Mouse (Mus musculus) kidney, embryonic 16.5 days (tissue): ENCODE measurements around the gene Ssh1. TPM values are rescaled to one million over a fixed set of nuclear protein-coding genes. Genes with fewer than 3 reads are reported as not detected.

Experiments used
- ATAC-seq: fragments of 200-750 bp; cut with Nextera tagmentation; 2 replicates; pipeline ENCODE4 v1.8.0; 2017; ENCODE audit warnings: moderate TSS enrichment; ENCODE audit not compliant: low FRiP score, low TSS enrichment
- H3K27ac ChIP-seq: fragments of 300-500 bp; sonication (generic); 2 replicates; pipeline ENCODE4 v1.5.1; 2014; ENCODE audit warnings: low read length
- H3K27me3 ChIP-seq: fragments of 300-500 bp; sonication (generic); 2 replicates; pipeline ENCODE4 v1.6.1; 2014; ENCODE audit warnings: low read length, control low read depth, mixed read lengths; ENCODE audit not compliant: insufficient read depth
- H3K36me3 ChIP-seq: fragments of 300-500 bp; sonication (generic); 2 replicates; pipeline ENCODE4 v1.6.1; 2014; ENCODE audit warnings: low read length, control low read depth, mixed read lengths; ENCODE audit not compliant: insufficient read depth
- H3K4me1 ChIP-seq: fragments of 300-500 bp; sonication (generic); 2 replicates; pipeline ENCODE4 v1.6.1; 2014; ENCODE audit warnings: low read length, control low read depth, mixed read lengths; ENCODE audit not compliant: insufficient read depth
- H3K4me2 ChIP-seq: fragments of 300-500 bp; sonication (generic); replicated peaks from 2 replicates; pipeline ENCODE4 v1.6.1; 2014; ENCODE audit warnings: low read depth, low read length
- H3K4me3 ChIP-seq: fragments of 300-500 bp; sonication (generic); 2 replicates; pipeline ENCODE4 v1.5.1; 2014; ENCODE audit warnings: mild to moderate bottlenecking, low read length
- H3K9ac ChIP-seq: fragments of 300-500 bp; sonication (generic); replicated peaks from 2 replicates; pipeline ENCODE4 v1.6.1; 2014; ENCODE audit warnings: low read length
- H3K9me3 ChIP-seq: fragments of 300-500 bp; sonication (generic); 2 replicates; pipeline ENCODE4 v1.6.1; 2016; ENCODE audit warnings: low read length, control low read depth
- WGBS: fragments of 180-500 bp; shearing (Covaris S2); extraction: QIAGEN DNeasy Blood & Tissue Kit; methylation state at CpG from one replicate; pipeline ENCODE4 v1.1.7; 2014; 5-methylcytosine and 5-hydroxymethylcytosine counted together
- polyA plus RNA-seq: library from polyadenylated mRNA; unstranded; fragments of >200 nt; fragmentation: Nextera tagmentation; extraction: Ambion mirVana; gene quantifications from 2 replicates; pipeline ENCODE4 v1.2.1, GENCODE M21; 2015

The Ssh1 gene
- polyA plus RNA-seq, 1 experiment from 2014 or later, result 15.0 TPM

DNA sequence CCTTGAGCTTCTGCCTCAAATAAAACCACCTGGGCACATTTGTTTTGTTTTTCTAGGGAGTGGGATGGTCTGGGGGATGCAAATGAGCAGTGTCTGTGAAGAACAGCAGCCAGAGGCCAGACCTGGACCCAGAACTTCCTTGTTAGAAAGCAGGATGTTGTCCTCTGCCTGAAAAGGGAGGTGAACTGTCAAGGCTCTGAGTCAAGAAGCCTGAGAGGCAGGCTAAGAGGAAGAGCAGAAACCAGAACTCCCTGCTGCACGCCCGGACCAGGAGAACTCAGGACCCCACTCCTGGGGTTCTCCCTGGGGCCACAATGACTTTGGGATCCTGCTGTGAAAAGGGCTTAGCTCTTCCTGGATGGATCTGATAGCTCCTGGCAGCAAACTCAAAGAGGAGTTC lies 8.0 kb downstream of the Ssh1 start:
- Histone ChIP-seq H3K4me2 (no peak overlapping the region), H3K27me3 (no peaks in the 10 kb centered on the region), H3K4me3 (no peak overlapping the region), H3K9ac (no peak overlapping the region), H3K9me3 (no peaks in the 10 kb centered on the region), H3K27ac (peak overlapping the region; percentile 65), H3K4me1 (peaks cover 33% of the 10 kb centered on the region), H3K36me3 (peaks cover 14% of the 10 kb centered on the region; the same call in 1 of the 2 replicates)
- no peak for ATAC-seq
- 43% methylated on average over 2 of the region's 2 CpGs for WGBS

DNA sequence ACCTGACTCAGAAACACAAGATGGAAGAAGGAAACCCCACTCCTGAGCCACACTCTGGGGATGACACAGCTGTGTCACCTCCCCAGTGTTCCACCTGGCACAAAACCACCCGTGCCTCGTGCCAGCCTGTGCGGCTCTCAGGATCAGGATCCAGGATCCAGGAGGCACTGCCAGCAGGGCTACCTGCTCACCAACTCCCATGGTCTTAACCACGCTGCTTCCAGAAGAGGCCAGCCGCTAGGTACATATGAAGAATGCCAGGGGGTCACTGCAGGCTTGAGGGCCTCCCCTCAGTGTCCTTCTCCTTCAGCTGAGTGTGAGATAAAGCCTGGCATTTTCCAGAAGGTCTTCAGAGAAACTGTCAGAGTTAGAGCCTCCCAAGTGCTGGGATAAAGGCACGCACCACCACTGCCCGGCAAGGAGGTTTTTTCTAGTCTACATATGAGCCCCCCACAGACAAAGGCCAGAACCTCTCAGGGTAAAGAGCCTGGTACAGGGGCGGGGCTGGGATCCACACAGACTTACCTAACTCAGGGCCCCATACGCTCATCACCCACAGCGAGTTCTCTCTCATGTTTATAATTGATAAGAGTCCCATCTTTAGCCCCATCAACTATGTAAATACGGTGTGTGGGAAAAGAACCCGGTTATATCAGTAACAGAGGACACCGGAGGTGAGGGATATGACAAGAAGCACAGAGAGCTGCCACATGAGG lies 9.5 kb downstream of the Ssh1 start:
- no peak; the same call in 1 of the 2 replicates for ATAC-seq
- WGBS, result 88% methylated on average over 13 of the region's 13 CpGs
- H3K4me2 ChIP-seq, result no peak overlapping the region

GRCm38 (mm10) chr5:113983541-113983940 lies 10.2 kb downstream of the Ssh1 start:
- Histone ChIP-seq H3K4me2 (no peak overlapping the region), H3K27ac (no peak overlapping the region), H3K27me3 (no peaks in the 10 kb centered on the region), H3K9ac (no peak overlapping the region), H3K36me3 (peaks cover 6% of the 10 kb centered on the region; the same call in 1 of the 2 replicates), H3K4me3 (no peak overlapping the region), H3K4me1 (peaks cover 33% of the 10 kb centered on the region), H3K9me3 (no peaks in the 10 kb centered on the region)
- ATAC-seq, result no peak
- WGBS, result 48% methylated on average over 6 of the region's 6 CpGs

More for the DNA sequence above, 9.5 kb downstream of the Ssh1 start:
- peaks cover 11% of the 10 kb centered on the region; the same call in 1 of the 2 replicates for H3K36me3 ChIP-seq
- H3K9ac ChIP-seq, result no peak overlapping the region
- H3K4me3 ChIP-seq, result no peak overlapping the region
- peaks cover 33% of the 10 kb centered on the region for H3K4me1 ChIP-seq
- H3K27me3 ChIP-seq, result no peaks in the 10 kb centered on the region
- H3K27ac ChIP-seq, result no peak overlapping the region
- no peaks in the 10 kb centered on the region for H3K9me3 ChIP-seq

- ATAC-seq, result no peak
- no peak overlapping the region for H3K4me3 ChIP-seq
- no peak overlapping the region for H3K9ac ChIP-seq
- peaks cover 25% of the 10 kb centered on the region for H3K4me1 ChIP-seq
- H3K4me2 ChIP-seq, result no peak overlapping the region
- H3K36me3 ChIP-seq, result peaks cover 2% of the 10 kb centered on the region; the same call in 1 of the 2 replicates
- no peaks in the 10 kb centered on the region for H3K9me3 ChIP-seq
- no peak overlapping the region for H3K27ac ChIP-seq
- WGBS, result 52% methylated on average over 8 of the region's 8 CpGs
- no peaks in the 10 kb centered on the region for H3K27me3 ChIP-seq
These were observed 11.9 kb downstream of the Ssh1 start for GRCm38 (mm10) chr5:113981843-113982242.

DNA sequence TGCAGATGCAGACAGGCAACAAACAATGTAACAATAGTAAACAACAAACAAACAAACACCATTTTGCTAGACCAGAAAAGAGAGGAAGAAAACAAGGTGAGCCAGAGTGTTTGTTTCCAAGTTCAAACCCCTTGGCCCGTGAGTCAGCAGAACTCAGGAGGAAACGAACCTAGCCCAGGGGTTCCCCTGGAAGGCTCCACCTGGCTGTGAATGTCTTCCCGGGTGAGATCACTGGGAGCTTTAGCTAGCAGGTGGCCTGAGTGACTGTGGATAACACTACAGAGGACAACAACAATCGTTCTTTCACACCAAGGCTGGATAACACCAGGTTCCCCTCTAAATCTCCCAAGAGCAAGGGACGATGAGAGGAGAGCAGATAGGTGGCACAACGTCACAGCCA lies 12.5 kb downstream of the Ssh1 start:
- no peak overlapping the region for H3K4me2 ChIP-seq

GRCm38 (mm10) chr5:113980511-113980910 lies 13.2 kb downstream of the Ssh1 start:
- H3K36me3 ChIP-seq, result peaks cover 3% of the 10 kb centered on the region; the same call in 1 of the 2 replicates
- 70% methylated on average over 1 of the region's 1 CpGs for WGBS
- H3K9me3 ChIP-seq, result no peaks in the 10 kb centered on the region
- H3K4me2 ChIP-seq, result no peak overlapping the region
- H3K27me3 ChIP-seq, result no peaks in the 10 kb centered on the region
- no peak overlapping the region for H3K4me3 ChIP-seq
- no peak overlapping the region for H3K27ac ChIP-seq
- no peak for ATAC-seq
- H3K9ac ChIP-seq, result no peak overlapping the region
- H3K4me1 ChIP-seq, result peaks cover 18% of the 10 kb centered on the region

More for the DNA sequence above, 12.5 kb downstream of the Ssh1 start:
- no peak overlapping the region for H3K4me3 ChIP-seq
- H3K9me3 ChIP-seq, result no peaks in the 10 kb centered on the region
- H3K27me3 ChIP-seq, result no peaks in the 10 kb centered on the region
- no peak overlapping the region for H3K27ac ChIP-seq
- 88% methylated on average over 6 of the region's 6 CpGs for WGBS
- H3K36me3 ChIP-seq, result peaks cover 3% of the 10 kb centered on the region; the same call in 1 of the 2 replicates
- peaks cover 19% of the 10 kb centered on the region for H3K4me1 ChIP-seq
- no peak overlapping the region for H3K9ac ChIP-seq
- no peak for ATAC-seq

- H3K4me2 ChIP-seq, result no peak overlapping the region
- no peak overlapping the region for H3K27ac ChIP-seq
- H3K4me1 ChIP-seq, result peaks cover 38% of the 10 kb centered on the region
- H3K9ac ChIP-seq, result no peak overlapping the region
- no peak for ATAC-seq
- peaks cover 3% of the 10 kb centered on the region; the same call in 1 of the 2 replicates for H3K36me3 ChIP-seq
- WGBS, result 78% methylated on average over 8 of the region's 8 CpGs
- no peaks in the 10 kb centered on the region for H3K9me3 ChIP-seq
- H3K27me3 ChIP-seq, result no peaks in the 10 kb centered on the region
- no peak overlapping the region for H3K4me3 ChIP-seq
These were observed 16.4 kb downstream of the Ssh1 start for GRCm38 (mm10) chr5:113977309-113977708.

- peaks cover 3% of the 10 kb centered on the region; the same call in 1 of the 2 replicates for H3K36me3 ChIP-seq
- H3K4me3 ChIP-seq, result no peak overlapping the region
- WGBS, result 88% methylated on average over 8 of the region's 8 CpGs
- no peak overlapping the region for H3K9ac ChIP-seq
- no peaks in the 10 kb centered on the region for H3K27me3 ChIP-seq
- H3K27ac ChIP-seq, result no peak overlapping the region
- H3K9me3 ChIP-seq, result no peaks in the 10 kb centered on the region
- no peak overlapping the region for H3K4me2 ChIP-seq
- no peak for ATAC-seq
- peaks cover 45% of the 10 kb centered on the region for H3K4me1 ChIP-seq
These were observed 17.1 kb downstream of the Ssh1 start for GRCm38 (mm10) chr5:113976597-113976996.

GRCm38 (mm10) chr5:113975538-113976215 lies 18.0 kb downstream of the Ssh1 start:
- no peak for ATAC-seq
- Histone ChIP-seq H3K4me1 (peaks cover 51% of the 10 kb centered on the region), H3K4me3 (no peak overlapping the region), H3K27ac (no peak overlapping the region), H3K27me3 (no peaks in the 10 kb centered on the region), H3K4me2 (no peak overlapping the region), H3K9me3 (no peaks in the 10 kb centered on the region), H3K36me3 (peaks cover 3% of the 10 kb centered on the region; the same call in 1 of the 2 replicates), H3K9ac (no peak overlapping the region)
- WGBS, result 62% methylated on average over 9 of the region's 9 CpGs

DNA sequence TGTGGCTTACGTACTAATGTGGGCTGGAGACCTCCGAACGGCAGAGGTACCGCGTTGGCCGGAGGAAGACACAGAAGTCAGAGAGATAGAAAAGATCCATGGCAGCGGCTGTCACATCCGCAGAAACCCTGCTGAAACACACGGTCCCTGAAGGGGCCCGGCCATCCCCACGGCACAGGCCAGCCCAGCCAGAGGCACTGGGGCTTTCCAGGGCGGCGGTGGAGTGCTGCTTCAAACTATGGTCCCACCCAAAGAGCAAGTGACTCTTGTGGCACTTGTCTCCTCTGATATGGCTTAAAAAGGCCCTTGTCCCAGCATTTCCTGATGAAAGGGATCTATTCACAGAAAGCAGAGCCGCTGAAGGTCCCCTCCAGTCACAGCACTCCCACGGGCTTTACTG lies 19.1 kb downstream of the Ssh1 start:
- 0 out of 2 replicates have a peak overlapping the region, but pooled peaks have one; percentile 8 for H3K4me2 ChIP-seq
- no peaks in the 10 kb centered on the region for H3K9me3 ChIP-seq
- 45% methylated on average over 15 of the region's 15 CpGs for WGBS
- H3K27ac ChIP-seq, result peak overlapping the region; percentile 92
- ATAC-seq, result no peak
- peak overlapping the region; percentile 29; the same call in 1 of the 2 replicates for H3K9ac ChIP-seq
- H3K36me3 ChIP-seq, result peaks cover 7% of the 10 kb centered on the region; the same call in 1 of the 2 replicates
- H3K4me1 ChIP-seq, result peaks cover 51% of the 10 kb centered on the region
- no peak overlapping the region for H3K4me3 ChIP-seq
- H3K27me3 ChIP-seq, result no peaks in the 10 kb centered on the region
